Mouse (Mus musculus) intestine, embryonic 16.5 days (tissue): ENCODE data around the gene Padi1. TPM values are rescaled to one million over a fixed set of nuclear protein-coding genes. Genes with fewer than 3 reads are reported as not detected.

Experiments
- ATAC-seq: fragments of 200-750 bp; cut with Nextera tagmentation; 2 replicates; pipeline ENCODE4 v1.8.0; 2017; ENCODE audit warnings: moderate TSS enrichment, moderate library complexity
- H3K27ac ChIP-seq: fragments of 300-500 bp; sonication (generic); 2 replicates; pipeline ENCODE4 v1.5.1; 2014; ENCODE audit warnings: mild to moderate bottlenecking, low read length
- H3K27me3 ChIP-seq: fragments of 300-500 bp; sonication (generic); replicated peaks from 2 replicates; pipeline ENCODE4 v1.6.1; 2014; ENCODE audit warnings: low read length, control low read depth, mixed read lengths; ENCODE audit not compliant: control insufficient read depth, insufficient read depth
- H3K36me3 ChIP-seq: fragments of 300-500 bp; sonication (generic); 2 replicates; pipeline ENCODE4 v1.6.1; 2014; ENCODE audit warnings: low read length, control low read depth; ENCODE audit not compliant: control insufficient read depth, insufficient read depth
- H3K4me1 ChIP-seq: fragments of 300-500 bp; sonication (generic); 2 replicates; pipeline ENCODE4 v1.6.1; 2014; ENCODE audit warnings: low read length, control low read depth, mixed read lengths; ENCODE audit not compliant: control insufficient read depth, insufficient read depth
- H3K4me2 ChIP-seq: fragments of 300-500 bp; sonication (generic); 2 replicates; pipeline ENCODE4 v1.6.1; 2014; ENCODE audit warnings: low read depth, low read length, control low read depth
- H3K4me3 ChIP-seq: fragments of 300-500 bp; sonication (generic); 2 replicates; pipeline ENCODE4 v1.5.1; 2014; ENCODE audit warnings: mild to moderate bottlenecking, low read length
- H3K9ac ChIP-seq: fragments of 300-500 bp; sonication (generic); 2 replicates; pipeline ENCODE4 v1.6.1; 2014; ENCODE audit warnings: low read depth, low read length
- H3K9me3 ChIP-seq: fragments of 300-500 bp; sonication (generic); 2 replicates; pipeline ENCODE4 v1.6.1; 2016; ENCODE audit warnings: low read length, control low read depth; ENCODE audit not compliant: control insufficient read depth
- WGBS: fragments of 180-500 bp; shearing (Covaris S2); extraction: QIAGEN DNeasy Blood & Tissue Kit; methylation state at CpG from one replicate; pipeline ENCODE4 v1.1.7; 2014; 5-methylcytosine and 5-hydroxymethylcytosine counted together
- polyA plus RNA-seq: library from polyadenylated mRNA; unstranded; fragments of >200 nt; fragmentation: Nextera tagmentation; extraction: Ambion mirVana; gene quantifications from 2 replicates; pipeline ENCODE4 v1.2.1, GENCODE M21; 2015

Padi1 gene
- polyA plus RNA-seq, 1 experiment from 2014 or later: 0.28 TPM

DNA sequence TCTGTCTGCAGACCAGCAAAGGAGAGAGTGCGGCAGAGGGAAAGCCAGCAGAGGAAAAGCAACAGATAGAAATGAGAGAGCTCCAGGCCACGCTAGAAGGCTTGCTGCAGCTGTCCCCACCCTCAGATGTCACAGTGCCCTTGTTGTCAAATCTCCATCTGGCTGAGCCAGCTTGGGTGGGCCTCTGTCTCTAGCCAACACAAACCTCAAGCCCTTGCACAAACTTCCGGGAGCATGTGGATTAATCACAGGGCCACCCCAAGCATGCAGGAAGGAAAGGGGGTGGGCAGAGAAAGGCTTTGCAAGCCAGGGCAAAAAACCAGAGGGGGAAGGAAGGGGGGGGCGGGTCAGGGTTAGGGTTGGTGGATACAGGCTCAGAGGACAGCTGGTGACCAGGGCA lies 58.2 kb downstream of the Padi1 start:
- Histone ChIP-seq H3K4me3 (no peak overlapping the region), H3K9me3 (no peaks in the 10 kb centered on the region), H3K9ac (no peak overlapping the region), H3K4me1 (peaks cover 8% of the 10 kb centered on the region; the same call in 1 of the 2 replicates), H3K36me3 (no peaks in the 10 kb centered on the region), H3K4me2 (no peak overlapping the region), H3K27ac (no peak overlapping the region), H3K27me3 (no peaks in the 10 kb centered on the region)
- ATAC-seq: no peak
- WGBS: 60% methylated on average over 4 of the region's 4 CpGs

GRCm38 (mm10) chr4:140785217-140785616 lies 60.4 kb downstream of the Padi1 start:
- Histone ChIP-seq H3K36me3 (no peaks in the 10 kb centered on the region), H3K9me3 (no peaks in the 10 kb centered on the region), H3K4me2 (no peak overlapping the region), H3K9ac (no peak overlapping the region), H3K27me3 (no peaks in the 10 kb centered on the region), H3K27ac (no peak overlapping the region), H3K4me3 (no peak overlapping the region), H3K4me1 (peaks cover 7% of the 10 kb centered on the region; the same call in 1 of the 2 replicates)
- no peak for ATAC-seq
- WGBS: 86% methylated on average over 5 of the region's 5 CpGs

DNA sequence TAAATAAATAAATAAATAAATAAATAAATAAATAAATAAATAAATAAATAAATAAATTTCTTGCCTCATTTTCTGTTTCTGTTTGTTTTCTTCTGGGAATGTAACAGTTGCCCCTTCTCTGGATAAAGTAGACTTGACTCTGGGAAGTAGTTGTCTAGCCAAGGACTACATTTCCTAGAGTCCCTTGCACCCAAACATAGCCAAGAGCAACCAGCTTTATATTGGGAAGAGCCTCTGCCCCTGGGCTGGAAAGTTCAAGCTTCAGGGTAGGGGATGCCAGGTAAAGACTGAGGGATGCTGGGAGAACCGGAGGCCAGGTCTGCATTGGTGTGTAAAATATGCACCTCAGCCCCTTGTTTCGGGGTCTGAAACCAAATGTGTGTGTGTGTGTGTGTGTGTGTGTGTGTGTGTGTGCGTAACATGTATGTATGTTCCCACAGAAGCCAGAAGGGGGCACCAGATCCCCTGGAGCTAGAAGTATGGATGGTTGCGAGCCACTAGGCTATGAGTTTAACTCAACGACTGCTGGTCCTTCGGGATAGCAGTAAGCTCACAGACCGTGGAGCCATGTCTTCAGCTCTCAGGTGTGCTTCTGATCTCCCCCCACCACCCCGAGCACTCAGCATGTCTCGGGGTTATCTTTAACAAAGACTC lies 61.2 kb downstream of the Padi1 start:
- H3K4me2 ChIP-seq: no peak overlapping the region
- H3K9ac ChIP-seq: no peak overlapping the region
- no peaks in the 10 kb centered on the region for H3K27me3 ChIP-seq
- ATAC-seq: no peak
- 94% methylated on average over 9 of the region's 9 CpGs for WGBS
- H3K4me3 ChIP-seq: no peak overlapping the region
- H3K9me3 ChIP-seq: no peaks in the 10 kb centered on the region
- no peaks in the 10 kb centered on the region for H3K4me1 ChIP-seq
- no peak overlapping the region for H3K27ac ChIP-seq
- H3K36me3 ChIP-seq: no peaks in the 10 kb centered on the region

GRCm38 (mm10) chr4:140782821-140783220 lies 62.8 kb downstream of the Padi1 start:
- no peaks in the 10 kb centered on the region for H3K27me3 ChIP-seq
- H3K4me3 ChIP-seq: no peak overlapping the region
- H3K4me2 ChIP-seq: no peak overlapping the region
- ATAC-seq: no peak
- 78% methylated on average over 9 of the region's 9 CpGs for WGBS
- H3K4me1 ChIP-seq: no peaks in the 10 kb centered on the region
- no peaks in the 10 kb centered on the region for H3K36me3 ChIP-seq
- no peaks in the 10 kb centered on the region for H3K9me3 ChIP-seq
- H3K27ac ChIP-seq: no peak overlapping the region
- no peak overlapping the region for H3K9ac ChIP-seq

- no peak overlapping the region for H3K4me2 ChIP-seq
- no peak overlapping the region for H3K27ac ChIP-seq
- WGBS: 70% methylated on average over 14 of the region's 14 CpGs
- ATAC-seq: no peak; the same call in 1 of the 2 replicates
- no peak overlapping the region for H3K9ac ChIP-seq
- no peaks in the 10 kb centered on the region for H3K36me3 ChIP-seq
- H3K27me3 ChIP-seq: no peaks in the 10 kb centered on the region
- no peaks in the 10 kb centered on the region for H3K4me1 ChIP-seq
- H3K4me3 ChIP-seq: no peak overlapping the region
- H3K9me3 ChIP-seq: no peaks in the 10 kb centered on the region
These were observed 65.1 kb downstream of the Padi1 start for GRCm38 (mm10) chr4:140780507-140780906.

DNA sequence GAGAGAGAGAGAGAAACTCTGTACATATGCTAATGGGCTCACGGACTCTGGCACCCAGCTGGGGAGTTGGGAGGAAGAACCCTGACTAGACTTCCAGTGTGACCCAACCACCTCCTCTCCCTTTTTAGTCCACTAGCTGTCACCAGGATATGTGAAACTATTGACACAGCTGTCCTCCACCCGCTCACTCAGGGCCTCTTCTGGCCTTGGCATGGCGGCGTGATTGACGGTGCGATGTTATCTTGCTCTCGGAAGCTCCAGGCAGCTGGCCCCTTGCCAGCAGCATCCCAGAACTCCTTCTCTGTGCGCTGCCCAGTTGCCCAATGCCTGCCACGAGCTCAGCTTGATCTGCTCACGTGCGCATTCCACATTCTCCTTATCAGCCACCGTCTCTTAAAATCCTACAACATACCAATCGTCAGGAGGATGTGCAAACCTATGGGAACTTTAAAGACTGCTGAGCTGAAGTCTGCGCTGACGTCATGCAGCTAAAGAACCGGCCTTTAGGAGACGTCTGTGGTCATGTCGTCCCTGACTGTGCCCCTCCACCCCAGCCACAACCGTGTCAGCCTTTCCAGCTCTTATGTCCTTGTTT lies 65.7 kb downstream of the Padi1 start:
- H3K9me3 ChIP-seq: no peaks in the 10 kb centered on the region
- H3K4me1 ChIP-seq: no peaks in the 10 kb centered on the region
- H3K27me3 ChIP-seq: no peaks in the 10 kb centered on the region
- peak; percentile 91 for ATAC-seq
- H3K4me2 ChIP-seq: no peak overlapping the region
- H3K9ac ChIP-seq: no peak overlapping the region
- 28% methylated on average over 19 of the region's 19 CpGs for WGBS
- H3K27ac ChIP-seq: no peak overlapping the region
- no peak overlapping the region for H3K4me3 ChIP-seq
- H3K36me3 ChIP-seq: no peaks in the 10 kb centered on the region

- no peaks in the 10 kb centered on the region for H3K36me3 ChIP-seq
- 68% methylated on average over 13 of the region's 13 CpGs for WGBS
These were observed 69.0 kb downstream of the Padi1 start for GRCm38 (mm10) chr4:140776623-140777022.

DNA sequence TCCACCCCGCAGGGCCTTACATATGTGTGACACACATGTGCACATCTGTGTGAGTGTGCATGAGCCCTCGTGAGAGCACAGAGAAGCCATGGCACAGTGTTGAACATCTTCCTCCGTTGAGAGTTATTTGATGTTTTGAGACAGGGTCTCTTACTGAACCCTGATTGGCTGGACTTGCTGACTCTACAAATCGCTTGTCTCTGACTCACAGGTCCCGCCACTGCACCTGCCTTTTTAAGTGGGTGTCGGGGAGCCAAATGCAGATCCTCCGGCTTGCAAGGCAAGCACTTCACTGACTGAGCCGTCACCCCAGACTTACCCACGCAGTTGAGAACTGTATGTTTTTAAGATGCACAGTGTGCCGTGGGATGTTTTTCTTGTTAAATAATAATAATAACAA lies 69.7 kb downstream of the Padi1 start:
- no peak for ATAC-seq
- no peaks in the 10 kb centered on the region for H3K9me3 ChIP-seq
- no peak overlapping the region for H3K4me3 ChIP-seq
- H3K9ac ChIP-seq: no peak overlapping the region
- H3K4me2 ChIP-seq: no peak overlapping the region
- H3K36me3 ChIP-seq: no peaks in the 10 kb centered on the region
- H3K4me1 ChIP-seq: peaks cover 4% of the 10 kb centered on the region; the same call in 1 of the 2 replicates
- WGBS: 84% methylated on average over 10 of the region's 10 CpGs
- H3K27ac ChIP-seq: no peak overlapping the region
- no peaks in the 10 kb centered on the region for H3K27me3 ChIP-seq

More at GRCm38 (mm10) chr4:140776623-140777022, 69.0 kb downstream of the Padi1 start:
- no peaks in the 10 kb centered on the region for H3K27me3 ChIP-seq
- H3K4me1 ChIP-seq: no peaks in the 10 kb centered on the region
- H3K27ac ChIP-seq: no peak overlapping the region
- H3K9me3 ChIP-seq: no peaks in the 10 kb centered on the region
- H3K4me3 ChIP-seq: no peak overlapping the region
- no peak overlapping the region for H3K4me2 ChIP-seq
- no peak overlapping the region for H3K9ac ChIP-seq
- ATAC-seq: no peak

GRCm38 (mm10) chr4:140774893-140775292 lies 70.7 kb downstream of the Padi1 start:
- WGBS: 81% methylated on average over 9 of the region's 9 CpGs
- Histone ChIP-seq H3K27ac (no peak overlapping the region), H3K9me3 (no peaks in the 10 kb centered on the region), H3K27me3 (no peaks in the 10 kb centered on the region), H3K4me3 (no peak overlapping the region), H3K4me2 (no peak overlapping the region), H3K9ac (no peak overlapping the region), H3K4me1 (peaks cover 4% of the 10 kb centered on the region; the same call in 1 of the 2 replicates), H3K36me3 (no peaks in the 10 kb centered on the region)
- ATAC-seq: no peak
